Mouse (Mus musculus) kidney, adult 2 months (tissue): Measurements from ENCODE around the gene Smim14. TPM values are rescaled to one million over a fixed set of nuclear protein-coding genes. Genes with fewer than 3 reads are reported as not detected.
A peak's percentile ranks its signal among the peaks of the same experiment; 100 is the strongest.
"Not testable (repeated sequence)": the region's sequence is repeated elsewhere in the genome, so short reads cannot be mapped to it uniquely, and the experiment has no call there.

Experiments
- DNase-seq: peaks from one replicate; pipeline ENCODE4 v3.0.0; 2021
- H3K27ac ChIP-seq: fragments of 200-500 bp; 2 replicates; pipeline ENCODE4 v1.5.1; 2012; ENCODE audit warnings: low read depth, low read length, control low read depth, inconsistent platforms; ENCODE audit not compliant: insufficient read depth
- H3K27me3 ChIP-seq: fragments of 200-500 bp; replicated peaks from 2 replicates; pipeline ENCODE4 v1.6.1; 2012; ENCODE audit warnings: mild to moderate bottlenecking, moderate library complexity, low read length, inconsistent platforms; ENCODE audit not compliant: control insufficient read depth, insufficient read depth
- H3K36me3 ChIP-seq: fragments of 200-500 bp; 2 replicates; pipeline ENCODE4 v1.6.1; 2012; ENCODE audit warnings: mild to moderate bottlenecking, moderate library complexity, low read length, inconsistent platforms; ENCODE audit not compliant: control insufficient read depth, insufficient read depth
- H3K4me1 ChIP-seq: fragments of 200-500 bp; 2 replicates; pipeline ENCODE4 v1.6.1; 2011; ENCODE audit warnings: low read length; ENCODE audit not compliant: control insufficient read depth, insufficient read depth
- H3K4me3 ChIP-seq: fragments of 200-500 bp; 2 replicates; pipeline ENCODE4 v1.5.1; 2011; ENCODE audit warnings: mild to moderate bottlenecking, low read depth, low read length, control low read depth; ENCODE audit not compliant: insufficient read depth
- CTCF ChIP-seq: fragments of 200-500 bp; conservative IDR thresholded peaks from 2 replicates; pipeline ENCODE4 v1.5.1; 2011; ENCODE audit warnings: low read depth, mild to moderate bottlenecking, control low read depth, low read length, moderate library complexity, mixed read lengths; ENCODE audit not compliant: insufficient read depth, insufficient read length
- POLR2A ChIP-seq: fragments of 200-500 bp; IDR thresholded peaks from one replicate; pipeline ENCODE4 v1.6.1; 2011; ENCODE audit warnings: low read depth, low read length, control low read depth
- WGBS: fragments of 180-500 bp; shearing (Covaris S2); methylation state at CpG from one replicate; pipeline ENCODE4 v1.1.7; 2018; 5-methylcytosine and 5-hydroxymethylcytosine counted together
- polyA plus RNA-seq: library from polyadenylated mRNA; depleted of rRNA; stranded (reverse); fragments of >200 nt; gene quantifications from 2 replicates; pipeline ENCODE4 v1.2.3, GENCODE M21; 2012

Smim14 gene
- polyA plus RNA-seq, 1 experiment: 114 TPM

DNA sequence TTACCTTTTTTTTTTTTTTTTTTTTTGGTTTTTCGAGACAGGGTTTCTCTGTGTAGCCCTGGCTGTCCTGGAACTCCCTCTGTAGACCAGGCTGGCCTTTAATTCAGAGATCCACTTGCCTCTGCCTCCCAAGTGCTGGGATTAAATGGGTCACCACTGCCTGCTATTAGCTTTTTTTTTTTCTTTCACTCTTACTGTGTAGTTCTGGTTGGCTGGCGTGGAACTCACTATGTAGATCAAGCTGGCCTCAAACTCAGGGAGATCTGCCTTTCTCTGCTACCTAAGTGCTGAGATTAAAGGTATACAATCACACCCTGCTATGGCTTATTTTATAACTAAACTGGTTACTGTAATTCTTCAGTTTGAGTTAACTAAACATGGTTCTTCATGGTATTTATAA lies 50.5 kb downstream of the Smim14 start:
- H3K4me1 ChIP-seq: 0 out of 2 replicates have a peak, but pooled peaks cover 2% of the 10 kb centered on the region
- H3K27me3 ChIP-seq: no peaks in the 10 kb centered on the region
- WGBS: 63% methylated on average over 2 of the region's 2 CpGs
- no peaks in the 10 kb centered on the region for H3K36me3 ChIP-seq
- H3K4me3 ChIP-seq: no peak overlapping the region
- TF ChIP-seq POLR2A (no peak), CTCF (no peak)
- H3K27ac ChIP-seq: no peak overlapping the region
- no peak for DNase-seq

DNA sequence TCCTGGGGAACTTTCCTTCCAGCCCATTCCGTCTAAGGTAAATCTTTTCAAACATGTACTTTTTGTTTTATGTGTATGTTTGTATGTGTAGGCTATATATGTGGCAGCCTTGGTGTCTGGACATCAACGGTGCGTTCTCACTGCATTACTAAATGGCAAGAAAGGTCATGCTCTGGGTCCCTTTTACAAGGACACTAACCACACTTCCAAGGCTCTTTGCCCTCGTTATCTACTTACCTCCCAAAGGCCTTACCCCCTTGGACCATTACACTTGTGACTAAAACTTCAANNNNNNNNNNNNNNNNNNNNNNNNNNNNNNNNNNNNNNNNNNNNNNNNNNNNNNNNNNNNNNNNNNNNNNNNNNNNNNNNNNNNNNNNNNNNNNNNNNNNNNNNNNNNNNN lies 54.0 kb downstream of the Smim14 start:
- WGBS: 87% methylated on average over 4 of the region's 4 CpGs
- Histone ChIP-seq H3K4me3 (no peak overlapping the region), H3K4me1 (no peaks in the 10 kb centered on the region), H3K27ac (no peak overlapping the region), H3K27me3 (no peaks in the 10 kb centered on the region), H3K36me3 (no peaks in the 10 kb centered on the region)
- no peak for DNase-seq
- no peak for TF ChIP-seq POLR2A
- TF ChIP-seq CTCF: no peak

- no peak for DNase-seq
- Histone ChIP-seq H3K4me1 (no peaks in the 10 kb centered on the region), H3K27me3 (no peaks in the 10 kb centered on the region), H3K27ac (no peak overlapping the region), H3K36me3 (no peaks in the 10 kb centered on the region), H3K4me3 (no peak overlapping the region)
- 54% methylated on average over 4 of the region's 4 CpGs for WGBS
- no peak for TF ChIP-seq POLR2A
- no peak for TF ChIP-seq CTCF
These were observed 56.5 kb downstream of the Smim14 start for GRCm38 (mm10) chr5:65480511-65480910.

GRCm38 (mm10) chr5:65479681-65480445 lies 57.1 kb downstream of the Smim14 start:
- WGBS: 89% methylated on average over 9 of the region's 9 CpGs
- H3K27me3 ChIP-seq: no peaks in the 10 kb centered on the region
- TF ChIP-seq CTCF (no peak), POLR2A (no peak)
- H3K4me1 ChIP-seq: no peaks in the 10 kb centered on the region
- H3K27ac ChIP-seq: no peak overlapping the region
- no peak overlapping the region for H3K4me3 ChIP-seq
- no peak for DNase-seq
- H3K36me3 ChIP-seq: no peaks in the 10 kb centered on the region

GRCm38 (mm10) chr5:65478224-65478623 lies 58.8 kb downstream of the Smim14 start:
- TF ChIP-seq POLR2A (no peak), CTCF (peak; percentile 48)
- peak; percentile 42 for DNase-seq
- no peak overlapping the region for H3K4me3 ChIP-seq
- no peaks in the 10 kb centered on the region for H3K4me1 ChIP-seq
- no peaks in the 10 kb centered on the region for H3K27me3 ChIP-seq
- H3K27ac ChIP-seq: no peak overlapping the region
- WGBS: 69% methylated on average over 4 of the region's 4 CpGs
- H3K36me3 ChIP-seq: no peaks in the 10 kb centered on the region

- not testable (repeated sequence) for H3K4me1 ChIP-seq, DNase-seq, H3K27ac ChIP-seq, H3K27me3 ChIP-seq, H3K4me3 ChIP-seq, H3K36me3 ChIP-seq
- WGBS: 96% methylated on average over 4 of the region's 4 CpGs
These were observed 60.2 kb downstream of the Smim14 start for GRCm38 (mm10) chr5:65476739-65477138.

DNA sequence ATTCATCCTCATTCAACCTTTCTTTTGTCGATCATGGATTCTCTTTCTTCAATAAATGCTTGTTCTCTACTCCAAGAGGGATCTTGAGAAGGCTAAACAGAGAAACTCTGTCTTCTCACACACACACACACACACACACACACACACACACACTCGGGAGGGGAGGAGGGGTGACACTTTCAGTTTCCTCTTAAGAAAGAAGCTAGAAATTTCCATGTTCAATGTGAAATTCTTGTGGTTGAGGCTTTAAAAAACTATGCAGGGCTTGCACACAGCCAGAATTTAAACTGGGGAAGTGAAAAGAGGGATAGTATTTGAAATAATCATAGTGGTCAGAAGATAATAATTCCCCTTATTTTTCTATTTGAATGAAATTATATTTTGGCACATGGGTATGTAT lies 61.2 kb downstream of the Smim14 start:
- 56% methylated on average over 2 of the region's 2 CpGs for WGBS
- no peaks in the 10 kb centered on the region for H3K4me1 ChIP-seq
- no peak overlapping the region for H3K27ac ChIP-seq
- no peaks in the 10 kb centered on the region for H3K36me3 ChIP-seq
- no peak for TF ChIP-seq CTCF
- TF ChIP-seq POLR2A: no peak
- no peak overlapping the region for H3K4me3 ChIP-seq
- DNase-seq: peak; percentile 46
- no peaks in the 10 kb centered on the region for H3K27me3 ChIP-seq

DNA sequence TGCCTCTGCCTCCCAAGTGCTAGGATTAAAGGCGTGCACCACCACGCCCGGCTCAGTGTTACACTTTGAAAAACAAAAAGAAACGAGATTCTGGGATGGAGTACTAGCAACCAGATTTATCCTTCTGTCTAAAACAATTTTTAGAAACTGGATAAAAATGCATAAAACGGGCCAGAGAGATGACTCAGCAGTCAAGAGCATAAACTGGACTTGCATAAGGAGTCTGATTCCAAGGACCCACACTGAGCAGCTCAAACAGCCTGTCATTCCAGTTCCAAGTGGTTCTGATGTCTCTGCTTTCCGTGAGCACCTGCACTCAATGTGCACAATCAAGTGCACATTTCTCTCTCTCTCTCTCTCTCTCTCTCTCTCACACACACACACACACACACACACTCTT lies 67.2 kb downstream of the Smim14 start:
- H3K4me3 ChIP-seq: no peak overlapping the region
- 86% methylated on average over 6 of the region's 6 CpGs for WGBS
- no peaks in the 10 kb centered on the region for H3K4me1 ChIP-seq
- DNase-seq: no peak
- TF ChIP-seq CTCF: no peak
- no peak for TF ChIP-seq POLR2A
- H3K27me3 ChIP-seq: no peaks in the 10 kb centered on the region
- H3K36me3 ChIP-seq: peaks cover 4% of the 10 kb centered on the region
- no peak overlapping the region for H3K27ac ChIP-seq
